Mouse (Mus musculus) neural tube, embryonic 13.5 days (tissue): ENCODE measurements around the gene Golim4. TPM values are rescaled to one million over a fixed set of nuclear protein-coding genes. Genes with fewer than 3 reads are reported as not detected.
"Not testable (repeated sequence)": the region's sequence is repeated elsewhere in the genome, so short reads cannot be mapped to it uniquely, and the experiment has no call there.

Source experiments
- ATAC-seq: fragments of 200-750 bp; cut with Nextera tagmentation; 2 replicates; pipeline ENCODE4 v1.8.0; 2017; ENCODE audit warnings: low read depth, mild to moderate bottlenecking, moderate TSS enrichment, moderate library complexity
- H3K27ac ChIP-seq: fragments of 300-500 bp; sonication (generic); replicated peaks from 2 replicates; pipeline ENCODE4 v1.5.1; 2015; ENCODE audit warnings: moderate library complexity, mild to moderate bottlenecking, inconsistent platforms
- H3K27me3 ChIP-seq: fragments of 300-500 bp; sonication (generic); 2 replicates; pipeline ENCODE4 v1.6.1; 2015; ENCODE audit warnings: mild to moderate bottlenecking, inconsistent platforms
- H3K36me3 ChIP-seq: fragments of 300-500 bp; sonication (generic); 2 replicates; pipeline ENCODE4 v1.6.1; 2015; ENCODE audit warnings: mild to moderate bottlenecking, inconsistent platforms
- H3K4me1 ChIP-seq: fragments of 300-500 bp; sonication (generic); replicated peaks from 2 replicates; pipeline ENCODE4 v1.6.1; 2015; ENCODE audit warnings: inconsistent platforms
- H3K4me2 ChIP-seq: fragments of 300-500 bp; sonication (generic); 2 replicates; pipeline ENCODE4 v1.6.1; 2015; ENCODE audit warnings: inconsistent platforms, mild to moderate bottlenecking, moderate library complexity
- H3K4me3 ChIP-seq: fragments of 300-500 bp; sonication (generic); 2 replicates; pipeline ENCODE4 v1.5.1; 2015; ENCODE audit warnings: mild to moderate bottlenecking, inconsistent platforms
- H3K9ac ChIP-seq: fragments of 300-500 bp; sonication (generic); 2 replicates; pipeline ENCODE4 v1.6.1; 2015; ENCODE audit warnings: moderate library complexity, mild to moderate bottlenecking, inconsistent platforms
- H3K9me3 ChIP-seq: fragments of 300-500 bp; sonication (generic); 2 replicates; pipeline ENCODE4 v1.6.1; 2016; ENCODE audit warnings: inconsistent platforms
- WGBS: fragments of 180-500 bp; shearing (Covaris S2); methylation state at CpG from one replicate; pipeline ENCODE4 v1.1.7; 2015; 5-methylcytosine and 5-hydroxymethylcytosine counted together
- polyA plus RNA-seq: library from polyadenylated mRNA; unstranded; fragments of >200 nt; fragmentation: Nextera tagmentation; extraction: Ambion mirVana; gene quantifications from 2 replicates; pipeline ENCODE4 v1.2.1, GENCODE M21; 2015

Gene Golim4
- polyA plus RNA-seq, result 37.6 and 42.4 TPM in 2 replicates

- ATAC-seq, result peak; percentile 99
- no peaks in the 10 kb centered on the region for H3K9me3 ChIP-seq
- under 1% methylated on average over 53 of the region's 53 CpGs for WGBS
- H3K9ac ChIP-seq, result peak within 1 kb of the TSS; percentile 84
- peak within 1 kb of the TSS; percentile 86 for H3K27ac ChIP-seq
- H3K4me3 ChIP-seq, result peak within 1 kb of the TSS; percentile 55
- H3K4me1 ChIP-seq, result peaks cover 44% of the 10 kb centered on the region
- no peaks in the 10 kb centered on the region for H3K36me3 ChIP-seq
- H3K4me2 ChIP-seq, result peak within 1 kb of the TSS; percentile 92
- H3K27me3 ChIP-seq, result no peaks in the 10 kb centered on the region
Observed at GRCm38 (mm10) chr3:75956551-75957302, at the start of gene Golim4. Gene Golim4, minus strand, starts transcription at chr3:75956949.

DNA sequence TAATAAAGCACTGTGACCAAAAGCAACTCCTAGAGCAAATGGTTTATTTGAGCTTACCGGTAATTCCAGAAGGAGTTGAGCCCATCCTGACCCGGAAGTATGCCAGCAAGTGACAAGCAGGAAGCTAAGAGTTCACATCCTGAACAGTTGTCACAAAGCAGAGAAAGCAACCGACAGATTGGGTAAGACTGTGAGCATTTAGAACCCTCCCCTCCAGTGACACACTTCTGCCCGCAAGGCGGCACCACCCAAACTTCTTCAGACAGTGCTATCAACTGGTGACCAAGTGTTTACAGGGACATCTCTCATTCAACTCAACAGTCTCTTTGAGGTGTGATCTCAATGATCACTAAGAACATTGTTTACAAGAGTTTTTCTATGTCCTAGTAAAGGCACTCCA is 48.9 kb upstream of the Golim4 start:
- no peak for ATAC-seq
- no peak overlapping the region for H3K27ac ChIP-seq
- no peak overlapping the region for H3K4me3 ChIP-seq
- no peaks in the 10 kb centered on the region for H3K4me1 ChIP-seq
- H3K36me3 ChIP-seq, result no peaks in the 10 kb centered on the region
- H3K27me3 ChIP-seq, result no peaks in the 10 kb centered on the region
- no peaks in the 10 kb centered on the region for H3K9me3 ChIP-seq
- WGBS, result 85% methylated on average over 5 of the region's 5 CpGs
- no peak overlapping the region for H3K4me2 ChIP-seq
- no peak overlapping the region for H3K9ac ChIP-seq

GRCm38 (mm10) chr3:76001156-76001555 is 44.4 kb upstream of the Golim4 start:
- no peaks in the 10 kb centered on the region for H3K27me3 ChIP-seq
- H3K9me3 ChIP-seq, result no peaks in the 10 kb centered on the region
- H3K9ac ChIP-seq, result no peak overlapping the region
- H3K4me2 ChIP-seq, result no peak overlapping the region
- 49% methylated on average over 4 of the region's 4 CpGs for WGBS
- no peaks in the 10 kb centered on the region for H3K4me1 ChIP-seq
- no peak overlapping the region for H3K4me3 ChIP-seq
- H3K27ac ChIP-seq, result no peak overlapping the region
- peak; percentile 50; the same call in 1 of the 2 replicates for ATAC-seq
- no peaks in the 10 kb centered on the region for H3K36me3 ChIP-seq

- H3K4me2 ChIP-seq, result no peak overlapping the region
- no peaks in the 10 kb centered on the region for H3K9me3 ChIP-seq
- WGBS, result 50% methylated on average over 2 of the region's 2 CpGs
- ATAC-seq, result no peak
- H3K27ac ChIP-seq, result no peak overlapping the region
- H3K27me3 ChIP-seq, result no peaks in the 10 kb centered on the region
- H3K9ac ChIP-seq, result no peak overlapping the region
- no peaks in the 10 kb centered on the region for H3K36me3 ChIP-seq
- H3K4me3 ChIP-seq, result no peak overlapping the region
- H3K4me1 ChIP-seq, result no peaks in the 10 kb centered on the region
Observed at GRCm38 (mm10) chr3:76000481-76000880, 43.7 kb upstream of the Golim4 start.

GRCm38 (mm10) chr3:75981031-75981750 is 24.4 kb upstream of the Golim4 start:
- not testable (repeated sequence) for H3K9me3 ChIP-seq, H3K27ac ChIP-seq, H3K36me3 ChIP-seq, H3K4me3 ChIP-seq, H3K9ac ChIP-seq, H3K4me1 ChIP-seq, H3K27me3 ChIP-seq, ATAC-seq, H3K4me2 ChIP-seq
- WGBS, result 84% methylated on average over 2 of the region's 2 CpGs

- H3K9me3 ChIP-seq, H3K4me3 ChIP-seq, H3K9ac ChIP-seq, H3K27me3 ChIP-seq, H3K4me2 ChIP-seq, H3K36me3 ChIP-seq, H3K27ac ChIP-seq, ATAC-seq, H3K4me1 ChIP-seq: not testable (repeated sequence)
- 93% methylated on average over 2 of the region's 2 CpGs for WGBS
Observed at GRCm38 (mm10) chr3:75962784-75963772, 6.3 kb upstream of the Golim4 start.

GRCm38 (mm10) chr3:75955661-75956491 is 873 bp downstream of the Golim4 start:
- H3K4me2 ChIP-seq, result peak overlapping the region; percentile 92
- H3K4me1 ChIP-seq, result peaks cover 53% of the 10 kb centered on the region
- 1% methylated on average over 47 of the region's 47 CpGs for WGBS
- peak overlapping the region; percentile 55 for H3K4me3 ChIP-seq
- peak overlapping the region; percentile 84 for H3K9ac ChIP-seq
- H3K27me3 ChIP-seq, result no peaks in the 10 kb centered on the region
- ATAC-seq, result peak; percentile 51
- H3K36me3 ChIP-seq, result no peaks in the 10 kb centered on the region
- H3K27ac ChIP-seq, result peak overlapping the region; percentile 86
- no peaks in the 10 kb centered on the region for H3K9me3 ChIP-seq

GRCm38 (mm10) chr3:75954185-75954584 is 2.6 kb downstream of the Golim4 start:
- Histone ChIP-seq H3K27ac (no peak overlapping the region), H3K27me3 (no peaks in the 10 kb centered on the region), H3K4me2 (peak overlapping the region; percentile 92), H3K9me3 (no peaks in the 10 kb centered on the region), H3K4me3 (peak overlapping the region; percentile 55), H3K36me3 (no peaks in the 10 kb centered on the region), H3K9ac (peak overlapping the region; percentile 84), H3K4me1 (peaks cover 55% of the 10 kb centered on the region)
- ATAC-seq, result no peak
- 76% methylated on average over 3 of the region's 3 CpGs for WGBS

DNA sequence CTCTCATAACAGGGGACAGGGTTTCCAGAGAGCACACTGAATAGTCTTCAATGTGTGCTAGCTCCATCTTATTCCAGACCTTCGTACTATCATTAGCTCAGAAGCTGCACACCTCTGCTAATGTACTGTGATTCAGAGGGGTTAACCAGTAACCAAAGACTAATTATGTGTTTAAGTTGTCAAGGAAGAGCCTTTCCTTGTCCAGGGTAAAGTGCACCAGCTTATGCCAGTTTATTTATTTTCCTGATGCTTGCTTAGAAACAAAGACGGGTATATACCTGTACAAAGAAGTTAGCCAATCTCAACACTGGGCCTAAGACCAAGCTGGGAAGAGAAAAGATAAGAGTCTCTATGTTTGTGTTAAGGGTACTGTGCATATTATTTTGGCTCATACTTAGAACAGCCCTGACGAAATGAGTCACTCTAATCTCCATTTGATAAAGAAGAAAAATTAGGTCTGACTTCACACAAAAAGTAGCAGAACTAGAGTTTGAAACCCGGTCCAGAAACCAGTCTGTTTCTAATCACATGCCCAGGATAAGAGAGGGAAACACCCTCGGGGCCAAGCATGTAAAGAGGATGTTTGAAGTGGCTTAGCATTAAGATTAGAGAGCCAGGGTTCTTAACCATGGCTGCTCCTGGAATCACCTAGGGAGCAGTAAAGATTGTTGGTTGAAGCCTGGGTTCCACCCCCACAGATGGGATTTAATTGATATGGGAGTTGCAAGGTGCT is 4.3 kb downstream of the Golim4 start:
- no peaks in the 10 kb centered on the region for H3K36me3 ChIP-seq
- no peak for ATAC-seq
- peak overlapping the region; percentile 33 for H3K27ac ChIP-seq
- peaks cover 60% of the 10 kb centered on the region for H3K4me1 ChIP-seq
- 57% methylated on average over 5 of the region's 5 CpGs for WGBS
- no peak overlapping the region for H3K9ac ChIP-seq
- peak overlapping the region; percentile 92 for H3K4me2 ChIP-seq
- H3K4me3 ChIP-seq, result no peak overlapping the region; the same call in 1 of the 2 replicates
- H3K9me3 ChIP-seq, result no peaks in the 10 kb centered on the region
- no peaks in the 10 kb centered on the region for H3K27me3 ChIP-seq

GRCm38 (mm10) chr3:75950897-75951296 is 5.9 kb downstream of the Golim4 start:
- 74% methylated on average over 6 of the region's 6 CpGs for WGBS
- ATAC-seq, result no peak
- H3K9ac ChIP-seq, result no peak overlapping the region

More at GRCm38 (mm10) chr3:75950897-75951296, 5.9 kb downstream of the Golim4 start:
- Histone ChIP-seq H3K27me3 (no peaks in the 10 kb centered on the region), H3K27ac (no peak overlapping the region), H3K4me3 (no peak overlapping the region), H3K36me3 (0 out of 2 replicates have a peak, but pooled peaks cover 2% of the 10 kb centered on the region), H3K4me2 (no peak overlapping the region), H3K9me3 (no peaks in the 10 kb centered on the region), H3K4me1 (peaks cover 57% of the 10 kb centered on the region)
